Mouse (Mus musculus) hindbrain, embryonic 16.5 days (tissue): Measurements from ENCODE around the gene Ago3. TPM values are rescaled to one million over a fixed set of nuclear protein-coding genes. Genes with fewer than 3 reads are reported as not detected.

ENCODE experiments used
- polyA plus RNA-seq: library from polyadenylated mRNA; unstranded; fragments of >200 nt; fragmentation: Nextera tagmentation; extraction: Ambion mirVana; gene quantifications from 2 replicates; pipeline ENCODE4 v1.2.1, GENCODE M21; 2015

Gene Ago3
- polyA plus RNA-seq, 1 experiment from 2014 or later: 12.4 TPM

Other genes starting within 250 kb of the Ago3 start
- 107 and 120 TPM in 2 replicates for gene Thrap3, start 226.8 kb downstream of the Ago3 start, polyA plus RNA-seq
- 59.8 and 71.7 TPM in 2 replicates for gene Map7d1, start 173.2 kb downstream of the Ago3 start, polyA plus RNA-seq
- 179 and 199 TPM in 2 replicates for gene Trappc3, start 167.2 kb downstream of the Ago3 start, polyA plus RNA-seq
- gene Col8a2, start 142.8 kb downstream of the Ago3 start, polyA plus RNA-seq: 5.8 and 6.8 TPM in 2 replicates
- gene Adprhl2, start 107.9 kb downstream of the Ago3 start, polyA plus RNA-seq: 83.1 and 84.1 TPM in 2 replicates
- 11.8 and 13.5 TPM in 2 replicates for gene Tekt2, start 103.9 kb downstream of the Ago3 start, polyA plus RNA-seq
- 8.3 and 8.4 TPM in 2 replicates for gene Ago1, start 39.0 kb upstream of the Ago3 start, polyA plus RNA-seq
- gene Ago4, start 103.9 kb upstream of the Ago3 start, polyA plus RNA-seq: 6.0 and 6.7 TPM in 2 replicates
- 7.9 TPM in 2 replicates for gene Clspn, start 127.4 kb upstream of the Ago3 start, polyA plus RNA-seq
- 14.0 and 22.1 TPM in 2 replicates for gene 5730409E04Rik, start 180.3 kb upstream of the Ago3 start, polyA plus RNA-seq
- 399 and 420 TPM in 2 replicates for gene Psmb2, start 248.1 kb upstream of the Ago3 start, polyA plus RNA-seq